Mouse (Mus musculus) liver, embryonic 14.5 days (tissue): Measurements from ENCODE around the gene Plxnb1. TPM values are rescaled to one million over a fixed set of nuclear protein-coding genes. Genes with fewer than 3 reads are reported as not detected.

Experiments used
- ATAC-seq: fragments of 200-750 bp; cut with Nextera tagmentation; 2 replicates; pipeline ENCODE4 v1.8.0; 2017; ENCODE audit warnings: moderate number of reproducible peaks, mild to moderate bottlenecking, moderate library complexity; ENCODE audit not compliant: insufficient read depth
- DNase-seq, 3 experiments: peaks; one replicate each; pipeline ENCODE4 v3.0.0-alpha.2; 2012 to 2013; ENCODE audit warnings: low read depth in 3 of 3, low spot score in 3 of 3
- H3K27ac ChIP-seq: fragments of 300-500 bp; sonication (generic); 2 replicates; pipeline ENCODE4 v1.5.1; 2014; ENCODE audit warnings: moderate library complexity, mild to moderate bottlenecking, control low read depth, inconsistent platforms
- H3K27me3 ChIP-seq: fragments of 300-500 bp; sonication (generic); 2 replicates; pipeline ENCODE4 v1.6.1; 2014; ENCODE audit warnings: mild to moderate bottlenecking, low read length, moderate library complexity; ENCODE audit not compliant: control insufficient read depth, insufficient read depth
- H3K36me3 ChIP-seq: fragments of 300-500 bp; sonication (generic); replicated peaks from 2 replicates; pipeline ENCODE4 v1.6.1; 2014; ENCODE audit warnings: low read depth; ENCODE audit not compliant: control insufficient read depth, insufficient read depth
- H3K4me1 ChIP-seq, 2 experiments: fragments of 200-500 bp in 1 of 2; fragments of 300-500 bp in 1 of 2; sonication (generic) in 1 of 2; replicated peaks; 2 replicates each; pipeline ENCODE4 v1.6.1; 2012 to 2014; ENCODE audit warnings: antibody characterized with exemption in 1 of 2, inconsistent platforms in 1 of 2, low read length in 1 of 2; ENCODE audit not compliant: control insufficient read depth in 2 of 2, insufficient read depth in 2 of 2
- H3K4me2 ChIP-seq: fragments of 300-500 bp; sonication (generic); 2 replicates; pipeline ENCODE4 v1.6.1; 2014; ENCODE audit warnings: low read depth, mild to moderate bottlenecking, control low read depth, moderate library complexity
- H3K4me3 ChIP-seq, 2 experiments: fragments of 200-500 bp in 1 of 2; fragments of 300-500 bp in 1 of 2; sonication (generic) in 1 of 2; 2 replicates each; pipeline ENCODE4 v1.5.1; 2012 to 2014; ENCODE audit warnings: low read depth in 2 of 2, low read length in 2 of 2, mild to moderate bottlenecking in 2 of 2, control low read depth in 1 of 2, inconsistent platforms in 1 of 2, moderate library complexity in 1 of 2; ENCODE audit not compliant: insufficient read depth in 1 of 2
- H3K9ac ChIP-seq: fragments of 300-500 bp; sonication (generic); replicated peaks from 2 replicates; pipeline ENCODE4 v1.6.1; 2014; ENCODE audit warnings: mild to moderate bottlenecking, control low read depth, moderate library complexity
- H3K9me3 ChIP-seq: fragments of 300-500 bp; sonication (generic); 2 replicates; pipeline ENCODE4 v1.6.1; 2016; ENCODE audit warnings: low read length, mixed read lengths; ENCODE audit not compliant: control insufficient read depth
- CTCF ChIP-seq: IDR thresholded peaks from 2 replicates; pipeline ENCODE4 v1.5.1; 2016; ENCODE audit warnings: antibody characterized with exemption, low read depth, control low read depth
- EP300 ChIP-seq: IDR thresholded peaks from 2 replicates; pipeline ENCODE4 v1.6.1; 2016; ENCODE audit warnings: antibody characterized with exemption, low read depth
- WGBS: fragments of 180-500 bp; shearing (Covaris S2); extraction: QIAGEN DNeasy Blood & Tissue Kit; methylation state at CpG from one replicate; pipeline ENCODE4 v1.1.7; 2014; ENCODE audit not compliant: insufficient replicate concordance; 5-methylcytosine and 5-hydroxymethylcytosine counted together
- polyA plus RNA-seq, 2 experiments: library from polyadenylated mRNA; depleted of rRNA in 1 of 2; stranded (reverse) in 1 of 2; unstranded in 1 of 2; fragments of >200 nt; fragmentation: Nextera tagmentation in 1 of 2; extraction: Ambion mirVana in 1 of 2; gene quantifications; 2 replicates each; pipeline versions ENCODE4 v1.2.1 to v1.2.3; 2012 to 2014

Gene Plxnb1
- polyA plus RNA-seq, 2 experiments, result 2.9 to 4.3 TPM

DNA sequence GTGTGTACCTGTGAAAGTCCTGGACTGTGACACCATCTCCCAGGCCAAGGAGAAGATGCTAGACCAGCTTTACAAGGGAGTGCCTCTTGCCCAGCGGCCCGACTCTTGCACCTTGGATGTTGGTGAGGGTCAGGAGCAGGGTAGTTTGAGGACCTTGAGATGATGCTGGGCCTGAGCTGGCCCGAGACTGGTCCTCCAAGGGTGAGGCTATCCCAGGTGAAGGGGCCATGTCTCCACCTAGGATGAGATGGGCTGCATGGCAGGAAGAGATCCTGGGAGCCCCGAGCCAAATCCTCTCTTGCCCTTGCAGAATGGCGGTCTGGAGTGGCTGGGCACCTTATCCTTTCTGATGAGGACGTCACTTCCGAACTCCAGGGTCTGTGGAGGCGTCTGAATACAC lies 18.1 kb downstream of the Plxnb1 start:
- Histone ChIP-seq H3K27ac (no peak overlapping the region), H3K27me3 (no peaks in the 10 kb centered on the region), H3K4me2 (no peak overlapping the region), H3K4me1 (no peaks in the 10 kb centered on the region), H3K36me3 (no peaks in the 10 kb centered on the region; the same call in 1 of the 2 replicates), H3K9ac (no peak overlapping the region), H3K4me3 (no peak overlapping the region), H3K9me3 (no peaks in the 10 kb centered on the region)
- WGBS, result 53% methylated on average over 8 of the region's 8 CpGs
- ATAC-seq (no peak), DNase-seq (no peak)
- no peak for TF ChIP-seq EP300
- TF ChIP-seq CTCF, result no peak

DNA sequence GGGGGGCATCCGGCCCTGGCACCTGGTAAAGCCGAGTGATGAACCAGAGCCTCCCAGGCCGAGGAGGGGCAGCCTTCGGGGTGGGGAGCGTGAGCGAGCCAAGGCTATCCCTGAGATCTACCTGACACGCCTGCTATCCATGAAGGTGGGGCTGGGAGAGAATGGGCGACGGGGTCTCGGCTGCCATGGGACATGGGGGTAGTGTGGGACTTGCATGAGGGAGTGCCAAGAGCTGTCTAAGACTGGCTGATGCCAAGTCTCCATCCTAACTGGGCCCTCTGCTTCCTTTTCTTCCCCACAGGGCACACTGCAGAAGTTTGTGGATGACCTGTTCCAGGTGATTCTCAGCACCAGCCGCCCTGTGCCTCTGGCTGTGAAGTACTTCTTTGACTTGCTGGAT lies 19.1 kb downstream of the Plxnb1 start:
- Histone ChIP-seq H3K27ac (no peak overlapping the region), H3K9me3 (no peaks in the 10 kb centered on the region), H3K27me3 (no peaks in the 10 kb centered on the region), H3K9ac (no peak overlapping the region), H3K36me3 (no peaks in the 10 kb centered on the region; the same call in 1 of the 2 replicates), H3K4me3 (no peak overlapping the region), H3K4me1 (no peaks in the 10 kb centered on the region), H3K4me2 (no peak overlapping the region)
- ATAC-seq (no peak), DNase-seq (no peak)
- no peak for TF ChIP-seq CTCF
- TF ChIP-seq EP300, result no peak
- 73% methylated on average over 11 of the region's 11 CpGs for WGBS

DNA sequence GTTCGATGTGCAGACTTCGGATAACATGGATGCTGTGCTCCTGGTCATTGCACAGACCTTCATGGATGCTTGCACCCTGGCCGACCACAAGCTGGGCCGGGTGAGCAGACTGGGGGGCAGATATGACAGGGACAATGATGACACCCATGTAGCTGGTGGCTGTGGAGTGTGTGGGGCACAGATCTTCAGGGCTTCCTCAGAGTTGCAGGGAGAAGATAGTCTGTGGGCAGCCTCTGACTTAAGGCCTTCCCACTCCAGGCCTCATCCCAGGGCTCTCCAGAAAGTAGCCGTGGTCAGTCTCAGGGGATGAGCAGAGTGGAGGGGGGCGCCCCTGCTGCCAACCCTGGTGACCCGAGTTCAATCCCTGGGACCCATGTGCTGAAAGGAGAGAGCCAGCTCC lies 19.7 kb downstream of the Plxnb1 start:
- WGBS, result 60% methylated on average over 7 of the region's 7 CpGs

DNA sequence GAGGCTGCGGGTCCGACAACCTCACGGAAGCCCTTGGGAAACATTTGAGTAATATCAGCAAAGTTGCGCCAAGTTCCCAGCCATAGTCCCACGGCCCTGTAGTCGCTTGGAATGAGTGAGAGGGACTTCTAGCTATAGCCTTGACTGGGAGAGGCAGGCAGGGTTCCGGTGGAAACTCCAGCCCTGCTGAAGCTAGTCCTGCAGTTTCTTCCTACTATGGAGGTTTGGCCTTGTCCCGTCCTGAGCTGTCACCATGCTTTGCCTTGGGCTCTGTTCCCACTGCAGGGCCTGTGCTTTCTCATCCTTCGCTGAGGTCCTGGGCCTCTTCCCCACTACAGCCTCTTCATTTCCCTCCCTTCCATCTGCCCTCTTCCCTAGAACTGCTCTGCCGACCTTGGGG lies 21.0 kb downstream of the Plxnb1 start:
- no peak overlapping the region for H3K4me2 ChIP-seq
- H3K9me3 ChIP-seq, result no peaks in the 10 kb centered on the region
- H3K27ac ChIP-seq, result no peak overlapping the region
- H3K36me3 ChIP-seq, result no peaks in the 10 kb centered on the region; the same call in 1 of the 2 replicates
- no peaks in the 10 kb centered on the region for H3K4me1 ChIP-seq
- no peak for ATAC-seq
- H3K9ac ChIP-seq, result no peak overlapping the region
- DNase-seq, result no peak
- no peaks in the 10 kb centered on the region for H3K27me3 ChIP-seq
- TF ChIP-seq EP300, result no peak
- TF ChIP-seq CTCF, result no peak
- 73% methylated on average over 10 of the region's 10 CpGs for WGBS
- no peak overlapping the region for H3K4me3 ChIP-seq

More for the DNA sequence above, 19.7 kb downstream of the Plxnb1 start:
- ATAC-seq, result no peak
- Histone ChIP-seq H3K9me3 (no peaks in the 10 kb centered on the region), H3K4me2 (no peak overlapping the region), H3K36me3 (no peaks in the 10 kb centered on the region; the same call in 1 of the 2 replicates), H3K4me3 (no peak overlapping the region), H3K9ac (no peak overlapping the region), H3K4me1 (no peaks in the 10 kb centered on the region), H3K27ac (no peak overlapping the region), H3K27me3 (no peaks in the 10 kb centered on the region)
- no peak for DNase-seq
- TF ChIP-seq EP300, result no peak

DNA sequence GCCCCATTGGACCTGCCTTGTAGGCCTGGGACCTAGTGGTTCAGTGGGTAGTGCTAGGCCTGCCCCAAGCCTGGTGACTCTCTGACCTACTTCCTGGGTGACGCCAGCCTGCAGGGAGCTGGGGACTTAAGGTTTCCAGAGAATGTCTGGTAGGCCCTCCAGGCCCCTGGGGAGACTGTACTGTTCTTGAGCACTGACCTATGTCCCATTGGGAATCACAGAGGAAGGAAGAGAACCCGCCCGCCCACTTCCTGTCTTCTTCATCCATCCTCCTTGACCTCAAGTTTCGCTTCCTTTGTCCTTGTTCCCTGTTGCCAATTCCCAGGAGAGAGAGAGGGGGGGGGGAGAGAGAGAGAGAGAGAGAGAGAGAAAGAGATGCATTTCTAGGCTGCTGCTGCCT lies 22.9 kb downstream of the Plxnb1 start:
- WGBS, result 45% methylated on average over 4 of the region's 4 CpGs
- H3K9me3 ChIP-seq, result no peaks in the 10 kb centered on the region
- no peaks in the 10 kb centered on the region for H3K27me3 ChIP-seq
- H3K27ac ChIP-seq, result no peak overlapping the region
- H3K36me3 ChIP-seq, result no peaks in the 10 kb centered on the region
- no peaks in the 10 kb centered on the region for H3K4me1 ChIP-seq
- H3K4me2 ChIP-seq, result no peak overlapping the region
- ATAC-seq, result no peak
- TF ChIP-seq EP300 (no peak), CTCF (no peak)
- H3K4me3 ChIP-seq, result no peak overlapping the region
- no peak overlapping the region for H3K9ac ChIP-seq
- no peak for DNase-seq

DNA sequence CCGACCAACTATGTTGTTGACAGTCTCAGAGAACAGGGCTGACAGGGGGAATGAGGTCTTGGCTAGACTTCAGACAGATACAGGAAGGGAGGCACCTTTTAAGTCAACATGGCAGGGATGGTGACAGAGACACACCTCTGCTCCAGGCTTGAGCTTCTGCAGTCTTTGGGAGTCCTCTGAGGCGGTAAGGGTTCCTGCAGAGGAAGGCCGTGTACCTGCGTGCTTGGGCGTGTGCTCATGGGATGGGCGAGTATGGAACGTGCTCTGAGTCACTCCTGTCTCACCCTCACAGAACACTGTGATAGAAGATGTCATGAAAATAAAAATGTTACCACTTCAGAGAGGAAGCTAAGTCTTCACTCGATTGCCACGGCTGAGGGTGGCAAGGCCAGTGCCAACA lies 24.4 kb downstream of the Plxnb1 start:
- TF ChIP-seq EP300 (no peak), CTCF (no peak)
- Histone ChIP-seq H3K4me3 (no peak overlapping the region), H3K4me1 (no peaks in the 10 kb centered on the region), H3K9ac (no peak overlapping the region), H3K9me3 (no peaks in the 10 kb centered on the region), H3K27ac (no peak overlapping the region), H3K27me3 (no peaks in the 10 kb centered on the region), H3K4me2 (no peak overlapping the region), H3K36me3 (no peaks in the 10 kb centered on the region)
- no peak for ATAC-seq
- WGBS, result 71% methylated on average over 9 of the region's 9 CpGs
- DNase-seq, result no peak
